Mouse (Mus musculus) CD4-positive helper T cell, adult 2 months (primary cell): ENCODE results near the gene Dyrk2.

Experiments
- DNase-seq: peaks from one replicate; pipeline ENCODE4 v3.0.0-alpha.2; 2012; ENCODE audit warnings: low read depth, missing footprints, low spot score

The Dyrk2 gene

DNA sequence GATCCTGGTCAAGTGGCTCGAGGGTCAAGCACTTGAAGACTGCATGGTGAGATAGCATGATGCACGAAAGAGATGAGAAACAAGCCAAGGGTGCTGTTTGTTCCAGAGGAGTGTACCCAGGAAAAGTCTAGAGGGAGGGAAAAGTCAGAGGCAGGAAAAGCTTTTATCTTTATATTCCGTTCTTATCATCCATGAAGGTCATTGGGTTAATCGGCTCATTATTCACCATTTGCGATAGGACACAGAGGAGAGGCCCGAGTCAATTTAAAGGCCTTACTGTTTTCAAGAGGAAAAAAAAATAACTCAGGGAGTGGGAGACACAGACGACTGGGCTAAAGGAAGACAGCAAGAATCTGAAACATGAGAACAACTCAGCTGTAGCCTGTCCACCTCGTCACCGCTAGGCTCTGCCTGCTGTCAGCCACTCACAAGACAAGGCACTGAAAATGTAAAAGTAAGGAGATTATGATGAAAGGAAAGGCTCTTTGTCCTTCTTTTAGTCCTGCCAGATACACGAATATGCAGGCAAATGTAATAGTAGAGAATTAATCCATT lies 22.9 kb downstream of the Dyrk2 start:
- no peak for DNase-seq

DNA sequence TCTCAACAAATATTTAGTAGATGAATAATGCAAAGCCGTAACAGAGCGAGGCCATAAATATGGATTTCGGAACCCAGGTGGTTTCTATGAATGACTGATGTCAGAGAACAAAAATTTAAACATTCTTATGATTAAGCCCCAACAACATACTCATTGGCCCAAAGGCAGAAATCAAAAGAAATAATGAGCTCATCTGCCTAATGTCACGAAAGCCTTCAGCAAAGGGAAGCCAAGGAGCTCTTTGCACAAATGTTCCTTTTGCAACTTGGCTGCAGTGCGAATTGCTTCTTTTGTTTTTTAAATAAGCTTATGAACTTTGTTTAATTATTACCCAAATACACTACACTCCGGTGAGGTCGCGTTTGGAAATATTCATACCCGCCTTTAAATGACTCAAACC lies 29.4 kb downstream of the Dyrk2 start:
- no peak for DNase-seq

DNA sequence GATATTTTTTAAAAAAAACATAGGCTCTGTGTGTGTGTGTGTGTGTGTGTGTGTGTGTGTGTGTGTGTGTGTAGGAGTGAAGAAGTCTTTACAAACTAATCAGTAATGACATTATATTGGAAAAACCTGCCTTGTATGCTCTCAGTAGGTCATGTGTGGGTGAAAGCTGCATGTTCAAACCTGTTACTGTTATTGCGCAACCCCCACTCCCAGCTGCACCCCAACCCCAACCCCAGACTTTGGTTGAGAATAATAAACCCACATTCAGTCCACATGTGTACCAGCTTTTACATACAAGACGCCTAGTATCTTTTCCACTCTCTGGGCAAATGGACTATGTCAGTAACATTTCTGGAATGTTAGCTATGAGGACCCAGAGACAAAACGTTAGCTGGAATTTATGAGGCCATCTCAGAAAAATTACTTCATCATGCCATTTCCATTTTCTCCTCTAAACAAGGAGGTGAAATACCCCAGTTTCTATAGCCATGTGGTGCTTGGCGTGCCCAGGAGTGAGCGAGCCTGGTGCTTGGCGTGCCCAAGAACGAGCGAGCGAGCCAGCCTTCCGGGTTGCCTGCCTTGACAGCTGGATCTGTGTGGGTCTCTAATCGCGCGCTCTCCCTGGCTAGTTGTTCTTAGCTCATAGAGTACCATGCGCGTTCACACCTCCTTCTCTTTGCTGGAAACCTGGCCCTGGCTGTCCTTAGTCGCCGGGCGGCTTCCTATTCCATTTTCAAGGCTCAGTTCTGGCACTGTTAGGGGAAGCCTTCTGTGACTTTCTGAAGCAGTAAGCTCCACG lies 30.5 kb downstream of the Dyrk2 start:
- no peak for DNase-seq

DNA sequence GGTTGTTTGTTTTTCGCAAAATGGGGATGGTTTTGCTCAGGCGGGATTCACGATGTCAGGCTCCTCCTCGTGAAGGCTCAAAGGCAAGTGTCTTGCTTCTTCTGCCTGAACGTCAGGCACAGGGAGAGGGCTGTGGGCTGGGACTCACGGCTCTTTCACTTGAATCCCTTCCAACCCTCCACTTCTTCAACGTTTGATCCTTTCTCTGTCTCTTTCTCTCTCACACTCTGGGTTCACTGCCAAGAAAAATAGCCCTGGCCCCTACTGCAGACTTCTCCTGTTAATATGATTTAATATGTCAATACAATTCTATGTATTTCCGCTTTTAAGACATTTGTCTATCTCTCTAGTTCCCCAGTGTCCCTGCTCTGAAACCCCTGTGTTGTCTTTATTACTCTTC lies 32.4 kb downstream of the Dyrk2 start:
- DNase-seq: no peak

DNA sequence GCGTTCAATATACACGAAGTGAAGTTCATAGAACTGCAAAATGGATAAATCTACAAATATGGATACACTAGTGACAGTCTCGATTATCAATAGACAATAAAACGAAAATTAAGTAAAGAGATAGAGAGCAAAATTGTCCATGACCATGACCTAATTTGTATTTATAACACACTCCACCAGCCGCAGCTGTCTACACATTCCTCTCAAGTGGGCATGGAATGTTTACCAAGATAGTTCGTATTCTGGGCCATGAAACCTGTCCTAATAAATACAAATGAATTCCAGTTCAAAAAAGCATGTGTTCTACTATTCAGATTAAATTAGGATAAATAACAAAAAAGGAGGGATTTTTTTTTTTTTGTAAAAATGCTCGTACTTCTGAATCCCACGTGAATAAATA lies 38.8 kb downstream of the Dyrk2 start:
- DNase-seq: no peak

DNA sequence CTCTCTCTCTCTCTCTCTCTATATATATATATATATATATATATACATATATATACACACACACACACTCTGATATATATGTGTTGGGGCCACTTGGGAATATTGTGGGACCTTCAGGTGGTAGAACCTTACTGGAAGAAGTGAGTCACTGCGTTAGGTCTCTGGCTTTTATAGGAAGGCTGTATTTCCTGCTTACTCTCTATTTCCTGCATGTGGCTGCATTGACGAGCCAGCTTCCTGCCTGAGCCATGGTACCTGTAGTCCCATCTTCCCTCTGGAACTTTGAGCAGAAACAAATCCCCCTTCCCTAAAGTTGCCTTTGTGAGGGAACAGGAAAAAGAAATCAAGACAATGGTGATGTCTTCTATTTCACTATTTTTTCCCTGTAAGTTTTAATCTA lies 40.4 kb downstream of the Dyrk2 start:
- no peak for DNase-seq

DNA sequence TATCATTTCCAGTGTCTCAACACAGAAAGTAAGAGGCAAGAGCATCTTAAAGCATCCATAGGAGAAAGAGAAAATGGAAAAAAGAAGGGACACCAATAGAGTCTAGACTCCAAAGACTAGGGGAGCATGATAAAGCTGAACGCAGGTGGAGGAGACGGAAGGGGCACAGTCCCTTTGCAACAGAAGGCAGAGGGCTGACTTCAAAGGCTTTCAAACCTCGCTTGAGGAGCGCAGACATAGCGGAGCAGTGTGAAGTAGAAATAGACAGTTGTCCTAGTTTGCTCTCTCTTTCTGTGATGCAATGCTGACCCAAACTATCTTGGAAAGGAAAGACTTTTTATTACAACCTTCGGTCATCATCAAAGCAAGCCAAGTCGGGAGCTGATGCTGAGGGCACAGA lies 42.9 kb downstream of the Dyrk2 start:
- peak; percentile 15 for DNase-seq

DNA sequence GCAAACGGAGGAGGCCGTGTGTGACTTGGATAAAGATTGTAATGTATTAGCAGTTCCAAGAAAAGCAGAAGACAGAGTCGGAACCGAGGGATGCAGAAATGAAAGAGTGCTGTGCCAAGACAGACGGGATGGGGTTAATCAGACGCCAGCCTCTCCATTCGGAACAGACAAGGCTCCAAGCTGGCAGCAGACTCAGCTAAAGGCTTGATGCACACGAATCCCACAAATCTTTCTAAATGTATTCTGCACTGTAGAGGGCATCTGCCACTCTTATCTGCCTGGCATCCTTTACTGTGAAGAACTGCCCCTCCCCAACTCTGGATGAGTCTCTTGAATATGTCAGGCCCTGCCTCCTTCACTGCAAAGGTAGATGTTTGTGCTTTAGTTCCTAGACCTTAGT lies 45.2 kb downstream of the Dyrk2 start:
- no peak for DNase-seq

DNA sequence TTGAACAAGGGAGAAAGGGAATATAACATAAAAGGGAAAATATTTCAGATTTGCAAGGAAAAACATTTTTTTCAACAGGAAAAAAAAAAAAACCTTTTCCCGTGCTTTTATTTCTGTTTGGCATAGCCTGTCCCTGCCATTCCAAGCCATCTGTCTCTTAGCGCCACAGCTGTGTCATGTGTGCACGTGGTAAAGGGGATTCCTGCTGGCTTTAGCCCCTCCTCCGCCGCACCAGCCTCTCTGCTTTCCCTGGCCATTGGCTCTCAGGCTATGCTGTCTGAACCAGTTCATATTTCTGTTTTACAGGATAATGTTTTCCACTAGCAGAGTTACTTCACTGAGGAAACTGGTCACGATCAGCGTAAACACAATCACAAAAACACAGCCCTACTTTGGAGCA lies 49.1 kb downstream of the Dyrk2 start:
- no peak for DNase-seq

DNA sequence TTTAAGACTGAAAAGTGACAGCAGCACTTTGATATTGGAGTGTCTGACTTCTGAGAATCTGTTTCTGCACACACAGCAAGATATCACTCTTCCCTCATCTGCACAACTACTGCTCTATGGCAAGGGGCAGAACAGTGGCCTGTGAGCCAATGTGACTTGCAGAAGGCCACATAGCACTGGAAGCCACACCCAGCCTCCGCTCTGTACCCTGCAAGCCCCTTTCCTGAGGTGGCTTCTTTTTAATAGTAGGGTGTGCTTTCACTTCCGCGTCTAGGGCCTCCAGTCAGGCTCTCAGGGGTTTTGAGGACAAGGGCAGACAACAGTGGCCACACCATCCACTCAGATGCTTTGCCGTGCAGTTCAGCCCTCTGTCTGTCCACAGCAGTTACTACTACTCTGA lies 50.2 kb downstream of the Dyrk2 start:
- no peak for DNase-seq

DNA sequence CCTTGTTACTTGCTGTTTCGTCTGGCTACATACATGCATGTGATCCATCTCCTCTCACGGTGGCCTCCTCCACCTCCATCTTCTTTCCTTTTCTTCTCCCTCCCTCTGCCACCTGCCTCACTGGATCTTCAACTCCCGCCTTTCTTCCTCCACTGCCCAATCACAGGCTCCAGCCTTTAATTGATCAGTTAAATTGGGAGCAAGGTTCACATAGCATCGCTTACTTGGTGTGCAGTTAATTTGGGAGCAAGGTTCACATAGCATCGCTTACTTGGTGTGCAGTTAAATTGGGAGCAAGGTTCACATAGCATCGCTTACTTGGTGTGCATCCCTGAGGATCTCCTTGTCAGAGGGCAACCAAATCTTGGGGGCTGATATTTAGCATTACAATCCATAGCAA lies 52.9 kb downstream of the Dyrk2 start:
- DNase-seq: no peak

DNA sequence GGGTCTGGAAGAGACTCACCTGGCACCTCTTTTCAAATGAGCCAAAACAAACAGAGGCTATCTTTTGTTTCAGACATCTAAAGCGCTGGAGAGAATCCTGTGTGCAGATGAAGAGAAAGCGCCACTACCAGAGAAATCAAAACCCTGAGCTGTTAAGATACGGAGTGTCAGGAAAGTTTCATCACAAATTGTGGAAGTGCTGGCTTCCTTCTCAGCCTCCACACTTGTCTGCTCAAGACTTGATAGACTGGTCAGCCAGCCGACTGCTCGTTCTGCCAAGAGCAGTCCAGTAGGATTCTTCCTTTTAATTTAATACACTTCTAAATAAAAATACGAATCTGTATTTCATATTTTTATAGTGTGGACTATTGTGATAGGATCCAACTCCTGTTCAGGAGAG lies 58.1 kb downstream of the Dyrk2 start:
- DNase-seq: no peak

DNA sequence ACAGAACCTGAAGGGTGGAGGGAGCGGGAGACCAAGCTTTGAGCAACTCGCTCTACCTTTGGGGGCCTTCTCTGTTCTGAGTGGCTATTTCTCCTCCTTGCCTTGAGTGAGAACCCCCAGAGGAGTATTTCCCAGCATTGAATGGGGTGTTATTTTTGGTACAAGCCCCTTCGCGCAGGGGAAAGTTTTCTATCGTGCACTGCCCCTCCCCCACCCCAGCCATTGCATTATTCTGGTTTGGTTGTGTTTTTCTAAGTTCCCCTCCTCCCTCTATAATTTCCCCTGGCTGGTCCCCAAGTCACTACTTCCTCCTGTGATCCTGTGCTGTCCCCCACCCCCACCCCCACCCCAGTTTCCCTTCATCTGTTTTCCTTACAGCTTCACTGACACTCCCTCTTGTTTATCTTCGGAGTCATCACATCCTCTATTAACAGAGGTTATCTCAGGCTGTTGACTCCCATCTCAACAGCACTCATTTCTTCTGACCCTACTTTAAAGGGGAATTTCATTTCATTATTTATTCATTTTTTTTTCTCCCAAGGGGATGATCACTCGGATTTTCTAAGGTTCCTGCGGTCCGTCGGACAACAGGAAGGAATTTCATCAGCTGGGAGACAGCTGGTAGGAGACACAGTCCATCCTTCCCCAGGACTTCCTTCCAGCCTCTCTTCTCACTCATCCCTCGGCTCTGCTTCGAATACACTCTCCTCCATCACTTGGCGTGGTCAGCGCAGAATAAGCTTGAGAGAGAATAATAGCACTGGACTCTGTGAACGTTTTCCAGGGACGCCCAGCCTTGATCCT lies 58.9 kb downstream of the Dyrk2 start:
- no peak for DNase-seq
